Mouse (Mus musculus) heart, postnatal 14 days (tissue): ENCODE data around the gene Cdk15. TPM values are rescaled to one million over a fixed set of nuclear protein-coding genes. Genes with fewer than 3 reads are reported as not detected.

Experiments used
- total RNA-seq, 2 experiments: library from RNA; stranded (reverse); gene quantifications; 2 replicates each; pipeline ENCODE4 v1.2.3; 2021

The Cdk15 gene
- total RNA-seq, 2 experiments from 2014 or later = 0.26 TPM; not detected in 1

Other genes starting within 250 kb of the Cdk15 start
- not detected for gene C2cd6, start 162.0 kb upstream of the Cdk15 start, total RNA-seq
- gene Tmem237, start 136.5 kb upstream of the Cdk15 start, total RNA-seq = 1 to 10 TPM; 3.5 to 5.1 TPM
- gene Mpp4, start 93.5 kb upstream of the Cdk15 start, total RNA-seq = under 1 TPM in 1 of 2 experiments, not detected in 1; 0.12 TPM
- 1 to 10 TPM; 8.5 to 9.2 TPM for gene Als2, start 19.7 kb upstream of the Cdk15 start, total RNA-seq
- 1 to 10 TPM; 4.7 to 6.4 TPM for gene Fzd7, start 225.5 kb downstream of the Cdk15 start, total RNA-seq